Mouse (Mus musculus) ES-Bruce4 (cell line): ENCODE results near the gene Gm45713.

Source experiments
- CTCF ChIP-seq: IDR thresholded peaks from one replicate; pipeline ENCODE4 v1.8.1; 2011; ENCODE audit warnings: low read depth, low read length
- POLR2A ChIP-seq: IDR thresholded peaks from one replicate; pipeline ENCODE4 v1.8.1; 2011; ENCODE audit warnings: low read length; ENCODE audit not compliant: insufficient read depth

GRCm38 (mm10) chr7:45149545-45149944, 13.5 kb upstream of the Gm45713 start:
- TF ChIP-seq CTCF, result no peak
- TF ChIP-seq POLR2A, result no peak
